Mouse (Mus musculus): ENCODE measurements around the gene Clec18a. TPM values are rescaled to one million over a fixed set of nuclear protein-coding genes. Genes with fewer than 3 reads are reported as not detected.
"Not testable (repeated sequence)": the region's sequence is repeated elsewhere in the genome, so short reads cannot be mapped to it uniquely, and the experiment has no call there.

Gene Clec18a
- total and polyA plus RNA-seq, 3 experiments = not detected

- no peak overlapping the region for H3K4me3 ChIP-seq (ENCODE audit: control insufficient read depth in 1 of 2, insufficient read depth in 1 of 2, low read depth in 2 of 2, low read length in 2 of 2)
- TF ChIP-seq KAT2A (conservative IDR thresholded peaks at IDR 0.05; ENCODE audit: low read depth, low read length) (no peak), POLR2AphosphoS5 (IDR thresholded peaks at IDR 0.05; ENCODE audit: borderline replicate concordance, low read depth, low read length) (no peak), RAD21 (IDR thresholded peaks at IDR 0.05; ENCODE audit: low read depth, low read length) (no peak), MAFK (IDR thresholded peaks at IDR 0.05; ENCODE audit: borderline replicate concordance, low read depth, low read length) (no peak)
- H3K4me1 ChIP-seq (ENCODE audit: control insufficient read depth in 1 of 2, insufficient read depth in 2 of 2, low read length in 2 of 2) = no peaks in the 10 kb centered on the region
- H3K9me3 ChIP-seq (replicated peaks; ENCODE audit: insufficient read depth, low read length) = no peaks in the 10 kb centered on the region
- peaks cover 0 to 10% of the 10 kb centered on the region in 2 experiments; a peak in 2 of 4 replicates for H3K36me3 ChIP-seq (ENCODE audit: control insufficient read depth in 1 of 2, insufficient read depth in 2 of 2, low read length in 2 of 2)
- H3K27ac ChIP-seq (ENCODE audit: control insufficient read depth, low read depth, low read length) = no peak overlapping the region
- H3K9ac ChIP-seq (ENCODE audit: control insufficient read depth, low read depth, low read length, poor library complexity, severe bottlenecking) = no peak overlapping the region
- no peak for DNase-seq (ENCODE audit: low read depth, low spot score)
- H3K79me2 ChIP-seq (ENCODE audit: control insufficient read depth, insufficient read depth, low read length, poor library complexity) = no peaks in the 10 kb centered on the region
- no peaks in the 10 kb centered on the region for H3K27me3 ChIP-seq (ENCODE audit: control insufficient read depth in 1 of 2, insufficient read depth in 2 of 2, low read length in 2 of 2)
These were observed 22.7 kb upstream of the Clec18a start for GRCm38 (mm10) chr8:111114891-111115290.

GRCm38 (mm10) chr8:111094719-111095302 lies 2.6 kb upstream of the Clec18a start:
- H3K79me2 ChIP-seq (ENCODE audit: control insufficient read depth, insufficient read depth, low read length, poor library complexity) = peaks cover 11% of the 10 kb centered on the region
- not testable (repeated sequence) for H3K27ac ChIP-seq (ENCODE audit: control insufficient read depth, low read depth, low read length); H3K4me1 ChIP-seq (ENCODE audit: control insufficient read depth in 1 of 2, insufficient read depth in 2 of 2, low read length in 2 of 2); H3K36me3 ChIP-seq (ENCODE audit: control insufficient read depth in 1 of 2, insufficient read depth in 2 of 2, low read length in 2 of 2); H3K27me3 ChIP-seq (ENCODE audit: control insufficient read depth in 1 of 2, insufficient read depth in 2 of 2, low read length in 2 of 2); H3K9me3 ChIP-seq (replicated peaks; ENCODE audit: insufficient read depth, low read length)
- peak overlapping the region; percentile 86 to 90 for H3K4me3 ChIP-seq (ENCODE audit: control insufficient read depth in 1 of 2, insufficient read depth in 1 of 2, low read depth in 2 of 2, low read length in 2 of 2)
- peak; percentile 39 for DNase-seq (ENCODE audit: low read depth, low spot score)
- peak; percentile 37 for TF ChIP-seq MXI1 (IDR thresholded peaks at IDR 0.05; ENCODE audit: low read depth, low read length)
- peak in 1 of 2 experiments; percentile 37; a peak in 1 of 4 replicates for TF ChIP-seq POLR2A (IDR thresholded peaks at IDR 0.05; ENCODE audit: control insufficient read depth in 1 of 2, insufficient read depth in 1 of 2, low read depth in 1 of 2, low read length in 2 of 2, poor library complexity in 1 of 2)
- peak overlapping the region; percentile 80 for H3K9ac ChIP-seq (ENCODE audit: control insufficient read depth, low read depth, low read length, poor library complexity, severe bottlenecking)

GRCm38 (mm10) chr8:111093865-111094718 lies 1.9 kb upstream of the Clec18a start, which contains the start of gene Pdpr:
TSS of gene Pdpr (plus strand) at chr8:111094630.
- Histone ChIP-seq H3K9ac (ENCODE audit: control insufficient read depth, low read depth, low read length, poor library complexity, severe bottlenecking) (peak within 1 kb of the TSS; percentile 80), H3K27me3 (ENCODE audit: control insufficient read depth in 1 of 2, insufficient read depth in 2 of 2, low read length in 2 of 2) (no peaks in the 10 kb centered on the region), H3K4me1 (ENCODE audit: control insufficient read depth in 1 of 2, insufficient read depth in 2 of 2, low read length in 2 of 2) (peaks cover 4 to 8% of the 10 kb centered on the region in 2 experiments), H3K4me3 (ENCODE audit: control insufficient read depth in 1 of 2, insufficient read depth in 1 of 2, low read depth in 2 of 2, low read length in 2 of 2) (peak within 1 kb of the TSS; percentile 86 to 97), H3K36me3 (ENCODE audit: control insufficient read depth in 1 of 2, insufficient read depth in 2 of 2, low read length in 2 of 2) (peaks cover 0 to 3% of the 10 kb centered on the region in 2 experiments; a peak in 1 of 4 replicates), H3K79me2 (ENCODE audit: control insufficient read depth, insufficient read depth, low read length, poor library complexity) (peaks cover 11% of the 10 kb centered on the region), H3K9me3 (replicated peaks; ENCODE audit: insufficient read depth, low read length) (no peaks in the 10 kb centered on the region), H3K27ac (ENCODE audit: control insufficient read depth, low read depth, low read length) (no peak within 1 kb of the TSS)
- DNase-seq (ENCODE audit: low read depth, low spot score) = peak; percentile 92
- TF ChIP-seq POLR2AphosphoS5 (IDR thresholded peaks at IDR 0.05; ENCODE audit: borderline replicate concordance, low read depth, low read length) = no peak
- TF ChIP-seq USF2 (IDR thresholded peaks at IDR 0.05; ENCODE audit: borderline replicate concordance in 1 of 2, insufficient read depth in 1 of 2, low read depth in 1 of 2, low read length in 2 of 2) = no peak
- TF ChIP-seq ZKSCAN1 (IDR thresholded peaks at IDR 0.05; ENCODE audit: low read depth, low read length) = no peak
- no peak for TF ChIP-seq POLR2A (IDR thresholded peaks at IDR 0.05; ENCODE audit: control insufficient read depth in 1 of 2, insufficient read depth in 1 of 2, low read depth in 1 of 2, low read length in 2 of 2, poor library complexity in 1 of 2)
- 0 out of 2 replicates have a peak, but pooled peaks have one; percentile 23 for TF ChIP-seq GABPA (IDR thresholded peaks at IDR 0.05; ENCODE audit: low read depth, low read length)
- no peak for TF ChIP-seq CTCF (IDR thresholded peaks at IDR 0.05 in 2 of 3, conservative IDR thresholded peaks at IDR 0.05 in 1 of 3; ENCODE audit: control insufficient read depth in 1 of 3, insufficient read depth in 1 of 3, low read depth in 2 of 3, low read length in 3 of 3, poor library complexity in 1 of 3, severe bottlenecking in 1 of 3)
- peak; percentile 86; the same call in 1 of the 2 replicates for TF ChIP-seq MXI1 (IDR thresholded peaks at IDR 0.05; ENCODE audit: low read depth, low read length)
- TF ChIP-seq ETS1 (IDR thresholded peaks at IDR 0.05; ENCODE audit: low read depth, low read length) = peak; percentile 34; the same call in 1 of the 2 replicates
- TF ChIP-seq BHLHE40 (IDR thresholded peaks at IDR 0.05; ENCODE audit: borderline replicate concordance, low read depth, low read length) = peak; percentile 93
- TF ChIP-seq HCFC1 (IDR thresholded peaks at IDR 0.05; ENCODE audit: low read depth, low read length) = peak; percentile 73
- no peak for TF ChIP-seq TBP (IDR thresholded peaks at IDR 0.05; ENCODE audit: low read depth, low read length)
- peak; percentile 95 for TF ChIP-seq SIN3A (IDR thresholded peaks at IDR 0.05; ENCODE audit: low read length)
- no peak; the same call in 1 of the 2 replicates for TF ChIP-seq KAT2A (conservative IDR thresholded peaks at IDR 0.05; ENCODE audit: low read depth, low read length)
- TF ChIP-seq NRF1 (IDR thresholded peaks at IDR 0.05; ENCODE audit: insufficient read depth, low read depth, low read length, poor library complexity, severe bottlenecking) = peak; percentile 47; the same call in 1 of the 2 replicates
- TF ChIP-seq USF1 (IDR thresholded peaks at IDR 0.05; ENCODE audit: low read depth, low read length) = peak; percentile 51; the same call in 1 of the 2 replicates
- 0 out of 2 replicates have a peak, but pooled peaks have one; percentile 46 for TF ChIP-seq ELF1 (IDR thresholded peaks at IDR 0.05; ENCODE audit: low read depth, low read length)
- TF ChIP-seq UBTF (IDR thresholded peaks at IDR 0.05; ENCODE audit: borderline replicate concordance, insufficient read depth, low read depth, low read length) = no peak
- TF ChIP-seq MAX (IDR thresholded peaks at IDR 0.05; ENCODE audit: low read length) = peak; percentile 91

All from MEL (cell line).